Mouse (Mus musculus) forebrain, embryonic 10.5 days (tissue): Measurements from ENCODE around the gene Mast4. TPM values are rescaled to one million over a fixed set of nuclear protein-coding genes. Genes with fewer than 3 reads are reported as not detected.

Experiments
- DNase-seq: peaks from one replicate; pipeline ENCODE4 v3.0.0-alpha.2; 2017; ENCODE audit warnings: low spot score; ENCODE audit errors: extremely low spot score
- H3K27ac ChIP-seq: fragments of 300-500 bp; sonication (generic); 2 replicates; pipeline ENCODE4 v1.5.1; 2016; ENCODE audit warnings: mild to moderate bottlenecking
- H3K27me3 ChIP-seq: fragments of 300-500 bp; sonication (generic); 2 replicates; pipeline ENCODE4 v1.6.1; 2016; ENCODE audit warnings: mild to moderate bottlenecking; ENCODE audit not compliant: poor library complexity, severe bottlenecking
- H3K36me3 ChIP-seq: fragments of 300-500 bp; sonication (generic); replicated peaks from 2 replicates; pipeline ENCODE4 v1.6.1; 2016; ENCODE audit warnings: mild to moderate bottlenecking, moderate library complexity
- H3K4me1 ChIP-seq: fragments of 300-500 bp; sonication (generic); 2 replicates; pipeline ENCODE4 v1.6.1; 2016
- H3K4me3 ChIP-seq: fragments of 300-500 bp; sonication (generic); 2 replicates; pipeline ENCODE4 v1.5.1; 2016; ENCODE audit warnings: mild to moderate bottlenecking, moderate library complexity
- H3K9me3 ChIP-seq: fragments of 300-500 bp; sonication (generic); 2 replicates; pipeline ENCODE4 v1.6.1; 2016; ENCODE audit warnings: mild to moderate bottlenecking, moderate library complexity
- WGBS: fragments of 180-500 bp; shearing (Covaris S2); methylation state at CpG from one replicate; pipeline ENCODE4 v1.1.7; 2016; 5-methylcytosine and 5-hydroxymethylcytosine counted together
- polyA plus RNA-seq: library from polyadenylated mRNA; unstranded; fragments of >200 nt; fragmentation: Nextera tagmentation; extraction: Ambion mirVana; gene quantifications from 2 replicates; pipeline ENCODE4 v1.2.1, GENCODE M21; 2016

Mast4 gene
- polyA plus RNA-seq, 1 experiment from 2014 or later = 18.3 TPM

DNA sequence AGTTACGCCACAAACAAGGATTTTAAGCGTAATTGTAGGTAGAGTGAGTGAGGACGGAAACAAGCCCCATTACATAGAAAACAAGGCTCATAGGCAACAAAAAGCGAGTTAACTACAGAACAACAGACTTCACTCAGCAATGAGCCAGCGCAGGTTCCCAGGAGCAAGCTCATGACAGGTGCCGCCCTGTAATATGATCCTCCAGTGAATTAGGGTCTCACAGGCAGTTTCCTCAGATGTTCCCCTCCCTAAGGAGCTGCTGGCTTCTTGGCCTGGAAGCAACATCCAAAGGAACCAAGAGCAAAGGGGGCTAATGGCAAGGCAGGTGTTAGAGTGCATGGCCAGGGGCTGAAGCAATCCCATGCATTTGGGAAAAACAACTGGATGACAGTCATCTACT is 31.8 kb downstream of the Mast4 start:
- H3K4me3 ChIP-seq = no peak overlapping the region
- no peak for DNase-seq
- no peaks in the 10 kb centered on the region for H3K36me3 ChIP-seq
- H3K27ac ChIP-seq = no peak overlapping the region
- H3K4me1 ChIP-seq = peaks cover 14% of the 10 kb centered on the region
- H3K9me3 ChIP-seq = no peaks in the 10 kb centered on the region
- H3K27me3 ChIP-seq = no peaks in the 10 kb centered on the region
- WGBS = 48% methylated on average over 6 of the region's 6 CpGs

DNA sequence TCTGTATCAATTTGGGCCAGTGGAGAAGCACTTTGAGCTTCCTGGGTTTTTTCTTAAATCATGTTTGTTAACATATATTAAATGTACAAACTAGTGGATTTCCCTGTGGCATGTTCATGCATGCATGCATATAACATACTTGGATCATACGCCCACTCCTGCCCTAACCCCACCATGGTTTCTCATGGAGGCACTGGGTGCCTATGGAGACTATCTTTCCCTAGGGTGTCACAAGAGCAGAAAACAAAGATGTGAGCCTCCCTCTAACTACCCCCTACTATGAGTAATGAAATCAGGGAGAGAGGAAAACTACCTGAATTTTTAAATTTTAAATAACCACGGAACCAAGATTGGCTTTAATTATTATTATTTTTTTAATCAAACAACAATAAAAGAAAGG is 32.2 kb downstream of the Mast4 start:
- Histone ChIP-seq H3K36me3 (no peaks in the 10 kb centered on the region), H3K4me3 (no peak overlapping the region), H3K27me3 (no peaks in the 10 kb centered on the region), H3K4me1 (peaks cover 14% of the 10 kb centered on the region), H3K27ac (no peak overlapping the region), H3K9me3 (no peaks in the 10 kb centered on the region)
- WGBS = 87% methylated on average over 2 of the region's 2 CpGs
- DNase-seq = no peak

DNA sequence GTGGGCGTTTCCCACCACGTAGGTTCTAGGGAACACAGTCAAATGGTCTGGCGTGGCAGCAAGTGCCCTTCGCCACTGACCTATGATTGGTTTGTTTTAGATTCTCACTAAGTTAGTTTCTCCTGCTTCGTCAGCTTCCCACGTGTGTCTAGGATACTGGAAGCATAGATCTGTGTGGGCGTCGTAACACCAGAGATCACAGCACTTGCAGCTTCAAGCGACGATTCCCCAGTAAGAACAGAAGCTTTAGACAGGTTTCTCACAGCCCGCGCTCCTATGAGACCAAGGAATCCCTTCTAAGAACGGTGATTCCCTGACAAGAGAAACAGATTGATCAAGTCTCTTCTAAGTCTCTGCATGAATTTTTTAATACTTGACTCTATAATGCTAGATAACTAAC is 39.9 kb downstream of the Mast4 start:
- 94% methylated on average over 13 of the region's 13 CpGs for WGBS
- H3K27ac ChIP-seq = no peak overlapping the region

DNA sequence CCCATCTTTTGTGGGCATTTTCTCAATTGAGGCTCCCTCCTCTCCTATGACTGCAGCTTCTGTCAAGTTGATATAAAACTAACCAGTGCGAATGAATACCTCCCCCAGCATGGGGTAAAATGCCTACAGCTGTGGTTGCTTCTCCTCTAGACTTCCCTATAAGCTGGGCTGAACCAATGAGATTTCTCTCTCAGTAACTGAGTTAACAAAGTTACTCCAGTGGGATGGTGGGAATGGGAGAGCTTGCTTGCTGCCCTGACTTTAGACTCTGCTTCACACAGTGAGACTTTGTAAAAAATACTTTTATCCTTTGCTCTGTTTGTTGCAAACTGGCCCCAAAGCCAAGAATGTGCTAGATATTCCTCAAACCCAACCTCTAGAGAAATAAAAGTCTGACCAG is 41.2 kb downstream of the Mast4 start:
- Histone ChIP-seq H3K4me3 (no peak overlapping the region), H3K27me3 (no peaks in the 10 kb centered on the region), H3K4me1 (no peaks in the 10 kb centered on the region), H3K36me3 (no peaks in the 10 kb centered on the region), H3K27ac (no peak overlapping the region), H3K9me3 (no peaks in the 10 kb centered on the region)
- no peak for DNase-seq
- WGBS = 57% methylated on average over 1 of the region's 1 CpGs

More for the DNA sequence above, 39.9 kb downstream of the Mast4 start:
- H3K4me1 ChIP-seq = no peaks in the 10 kb centered on the region
- no peak overlapping the region for H3K4me3 ChIP-seq
- no peaks in the 10 kb centered on the region for H3K27me3 ChIP-seq
- no peak for DNase-seq
- H3K9me3 ChIP-seq = no peaks in the 10 kb centered on the region
- H3K36me3 ChIP-seq = no peaks in the 10 kb centered on the region

DNA sequence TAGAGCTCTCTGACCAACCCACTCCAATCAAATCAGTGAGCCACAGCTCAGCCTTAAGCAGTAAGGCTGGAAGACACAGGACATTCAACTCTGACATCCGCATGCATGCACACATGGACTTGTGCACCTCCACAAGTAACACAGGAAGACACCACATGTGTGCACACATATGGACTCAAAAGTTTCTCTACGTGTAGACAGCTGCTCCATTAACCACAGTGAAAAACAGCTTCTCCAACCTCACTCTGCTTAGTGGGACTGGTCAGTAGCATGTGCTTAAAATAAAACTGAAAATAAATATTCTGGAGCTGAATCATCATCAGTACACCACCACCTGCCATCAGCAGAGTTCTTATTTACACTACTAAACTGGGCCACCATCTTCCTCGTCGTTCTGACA is 43.2 kb downstream of the Mast4 start:
- 91% methylated on average over 4 of the region's 4 CpGs for WGBS
- H3K9me3 ChIP-seq = no peaks in the 10 kb centered on the region

DNA sequence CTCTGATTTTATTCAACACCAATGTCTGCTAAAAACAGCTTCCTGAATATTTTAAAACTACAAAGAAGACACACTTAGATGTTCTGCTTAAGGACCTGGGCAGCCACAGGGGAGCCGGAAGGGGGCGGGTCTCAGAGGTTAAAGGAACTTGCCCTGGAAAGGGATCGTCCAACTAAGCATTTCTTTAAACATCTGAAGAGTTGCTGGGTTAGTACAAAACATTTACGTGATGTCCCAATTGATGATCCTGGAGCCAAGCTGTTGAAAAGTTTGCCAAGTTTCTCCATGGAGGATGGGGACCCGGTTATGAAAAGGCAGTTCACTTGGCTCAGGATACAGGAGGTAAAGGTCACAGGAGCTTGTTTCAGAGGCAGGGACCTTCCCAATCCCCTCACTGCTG is 48.5 kb downstream of the Mast4 start:
- no peak overlapping the region for H3K27ac ChIP-seq

More for the DNA sequence above, 43.2 kb downstream of the Mast4 start:
- DNase-seq = no peak
- Histone ChIP-seq H3K4me1 (no peaks in the 10 kb centered on the region), H3K27ac (no peak overlapping the region), H3K36me3 (no peaks in the 10 kb centered on the region), H3K4me3 (no peak overlapping the region), H3K27me3 (no peaks in the 10 kb centered on the region)

DNA sequence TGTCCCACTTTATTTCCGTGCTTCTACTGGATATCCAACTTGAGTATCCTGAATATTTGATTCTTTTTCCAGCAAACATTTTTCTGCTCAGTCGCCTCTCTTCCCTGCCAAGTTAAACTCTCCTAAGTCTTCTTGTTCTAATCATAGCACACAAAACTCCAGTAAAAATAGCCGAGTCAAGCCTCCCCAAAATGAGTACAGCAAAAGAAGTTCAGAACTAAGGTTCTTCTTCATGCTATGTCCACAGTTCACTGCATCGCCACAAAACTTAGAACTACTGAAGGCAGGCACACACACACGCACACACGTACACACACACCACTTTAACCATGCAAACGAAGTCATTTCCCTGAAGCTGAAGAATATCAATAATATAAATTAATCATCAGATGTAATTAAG is 49.3 kb downstream of the Mast4 start:
- no peak for DNase-seq
- WGBS = 94% methylated on average over 7 of the region's 7 CpGs
- Histone ChIP-seq H3K27me3 (no peaks in the 10 kb centered on the region), H3K4me1 (no peaks in the 10 kb centered on the region), H3K4me3 (no peak overlapping the region), H3K9me3 (no peaks in the 10 kb centered on the region), H3K36me3 (no peaks in the 10 kb centered on the region), H3K27ac (no peak overlapping the region)

More for the DNA sequence above, 48.5 kb downstream of the Mast4 start:
- no peak for DNase-seq
- Histone ChIP-seq H3K27me3 (no peaks in the 10 kb centered on the region), H3K9me3 (no peaks in the 10 kb centered on the region), H3K36me3 (no peaks in the 10 kb centered on the region), H3K4me3 (no peak overlapping the region), H3K4me1 (no peaks in the 10 kb centered on the region)
- WGBS = 79% methylated on average over 5 of the region's 5 CpGs

DNA sequence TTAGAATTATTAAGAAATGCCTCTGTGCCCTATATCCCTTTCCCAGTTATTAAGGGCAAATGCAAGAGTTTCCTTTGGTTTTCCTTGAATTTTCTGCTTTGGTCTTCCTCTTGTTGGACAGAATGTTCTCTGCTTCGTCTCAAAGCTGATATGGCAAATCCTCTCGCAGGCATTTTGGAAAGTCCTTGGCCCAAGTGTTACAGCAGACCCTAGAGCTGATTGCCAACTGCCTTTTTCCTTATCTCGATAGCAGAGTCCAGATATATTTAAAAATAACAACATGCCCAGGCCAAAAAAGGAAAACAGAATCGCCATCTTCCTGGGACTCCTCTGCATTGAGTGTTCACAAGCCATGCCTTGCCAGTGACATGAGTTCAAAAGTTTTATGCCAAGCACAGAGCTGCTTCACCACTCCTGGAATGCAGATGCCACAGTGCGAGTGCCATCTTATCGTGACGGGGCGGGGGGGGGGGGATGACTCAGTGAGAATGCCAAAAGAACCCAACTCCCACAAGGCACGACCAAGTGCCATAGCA is 63.4 kb downstream of the Mast4 start:
- Histone ChIP-seq H3K4me1 (0 out of 2 replicates have a peak, but pooled peaks cover 4% of the 10 kb centered on the region), H3K27ac (no peak overlapping the region), H3K4me3 (no peak overlapping the region), H3K27me3 (no peaks in the 10 kb centered on the region), H3K36me3 (no peaks in the 10 kb centered on the region), H3K9me3 (no peaks in the 10 kb centered on the region)
- WGBS = 91% methylated on average over 9 of the region's 9 CpGs
- DNase-seq = no peak

DNA sequence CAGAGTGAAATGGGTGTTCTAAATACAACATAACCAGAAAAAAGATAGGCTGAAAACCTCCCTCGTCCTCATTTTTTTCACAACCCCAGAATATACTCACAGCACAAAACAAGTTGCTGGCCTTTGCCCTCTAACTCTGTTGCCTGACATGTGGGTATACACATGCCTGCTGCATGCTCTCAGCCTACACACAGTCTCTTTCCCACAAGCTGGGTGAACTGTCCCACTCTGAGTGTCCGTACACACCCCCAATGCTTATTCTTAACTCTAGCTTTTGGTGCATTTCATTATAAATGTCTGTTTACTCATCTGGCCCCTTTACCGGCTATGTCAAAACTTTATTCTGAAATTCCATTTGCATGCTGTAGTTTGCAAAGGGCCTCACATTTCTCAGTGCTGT is 71.6 kb downstream of the Mast4 start:
- Histone ChIP-seq H3K36me3 (no peaks in the 10 kb centered on the region), H3K4me1 (no peaks in the 10 kb centered on the region), H3K4me3 (no peak overlapping the region), H3K9me3 (no peaks in the 10 kb centered on the region), H3K27me3 (no peaks in the 10 kb centered on the region), H3K27ac (no peak overlapping the region)
- WGBS = 89% methylated on average over 3 of the region's 3 CpGs
- DNase-seq = no peak

DNA sequence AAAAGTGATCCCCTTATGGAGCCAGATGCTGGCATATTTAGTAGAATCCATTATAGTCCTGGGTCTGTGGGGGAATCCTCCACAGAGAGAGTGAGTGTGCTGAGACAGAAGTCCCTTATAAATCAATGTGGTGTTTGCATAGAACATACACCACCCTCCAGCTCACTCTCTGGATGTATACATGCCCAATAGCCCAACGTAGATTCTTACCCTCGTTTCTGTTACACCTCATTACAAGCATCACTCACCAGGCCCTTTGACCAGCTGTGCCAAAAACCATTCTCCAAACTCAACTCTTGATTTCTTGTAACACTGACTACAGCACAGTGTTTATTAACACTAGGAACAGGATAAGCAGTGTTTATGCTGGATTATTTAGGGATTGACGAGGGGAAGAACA is 72.2 kb downstream of the Mast4 start:
- H3K4me3 ChIP-seq = no peak overlapping the region
- no peak overlapping the region for H3K27ac ChIP-seq
- no peaks in the 10 kb centered on the region for H3K4me1 ChIP-seq
- H3K27me3 ChIP-seq = no peaks in the 10 kb centered on the region
- DNase-seq = no peak
- 86% methylated on average over 3 of the region's 3 CpGs for WGBS
- no peaks in the 10 kb centered on the region for H3K36me3 ChIP-seq
- H3K9me3 ChIP-seq = no peaks in the 10 kb centered on the region

DNA sequence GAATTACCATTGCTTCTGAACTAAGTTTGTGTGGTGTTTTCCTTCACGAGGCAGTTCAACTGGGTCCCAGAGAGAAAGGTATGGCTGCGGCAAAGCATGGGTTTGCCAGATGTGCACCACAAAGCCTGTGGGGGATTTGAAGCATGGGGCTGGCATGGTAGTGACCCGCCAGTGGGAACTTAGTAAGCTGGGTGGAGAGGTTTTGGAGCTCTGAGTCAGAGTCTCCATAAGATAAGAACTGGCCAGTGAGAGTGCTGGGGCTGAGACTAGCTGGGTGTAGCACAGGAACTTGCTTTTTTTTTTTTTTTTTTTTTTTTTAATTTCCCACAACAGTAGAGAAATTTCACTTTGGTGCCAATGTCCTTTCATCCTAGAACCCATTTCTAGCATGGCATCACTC is 73.9 kb downstream of the Mast4 start:
- Histone ChIP-seq H3K4me3 (no peak overlapping the region), H3K4me1 (no peaks in the 10 kb centered on the region), H3K27me3 (no peaks in the 10 kb centered on the region), H3K36me3 (no peaks in the 10 kb centered on the region), H3K27ac (no peak overlapping the region), H3K9me3 (no peaks in the 10 kb centered on the region)
- no peak for DNase-seq
- WGBS = 83% methylated on average over 3 of the region's 3 CpGs

DNA sequence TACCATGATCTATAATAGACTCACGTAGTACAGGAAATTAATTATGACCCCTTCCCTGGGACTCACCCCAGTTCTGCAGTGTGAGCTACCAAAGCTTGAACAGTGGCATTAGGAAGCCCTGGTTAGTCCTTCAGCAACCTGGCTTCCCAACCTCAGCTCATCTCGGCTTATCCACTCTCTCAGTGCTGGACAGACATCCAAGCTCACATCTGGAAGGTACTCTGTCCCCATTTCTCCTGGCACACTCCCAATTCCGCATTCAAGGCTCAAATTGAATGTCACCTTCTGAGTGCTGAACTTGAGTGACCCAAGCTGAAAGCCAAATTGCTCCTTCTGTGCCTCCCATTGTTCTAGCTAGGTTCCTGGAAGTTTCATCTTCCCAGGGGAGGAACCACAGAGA is 76.2 kb downstream of the Mast4 start:
- Histone ChIP-seq H3K4me1 (no peaks in the 10 kb centered on the region), H3K36me3 (no peaks in the 10 kb centered on the region), H3K9me3 (no peaks in the 10 kb centered on the region), H3K27ac (no peak overlapping the region), H3K27me3 (no peaks in the 10 kb centered on the region), H3K4me3 (no peak overlapping the region)
- DNase-seq = no peak
- 85% methylated on average over 3 of the region's 3 CpGs for WGBS

DNA sequence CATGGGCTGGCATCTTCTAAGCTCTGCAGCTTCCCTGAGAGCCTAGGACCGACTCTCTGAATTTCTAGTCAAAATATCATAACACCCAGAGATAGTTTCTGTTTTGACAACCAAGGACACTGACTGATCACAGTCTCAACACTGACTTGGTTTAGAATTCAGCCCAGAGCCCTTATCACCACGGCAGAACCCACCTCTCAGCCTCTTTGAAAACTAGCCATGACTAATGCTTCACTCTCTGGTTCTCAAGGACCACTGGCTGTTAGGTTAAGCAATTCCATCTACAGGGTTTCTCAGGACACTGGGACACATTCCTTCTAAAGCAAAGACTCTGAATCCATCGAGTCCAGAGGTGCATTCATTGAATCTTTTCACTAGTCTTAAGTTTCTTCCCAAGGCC is 79.4 kb downstream of the Mast4 start:
- H3K9me3 ChIP-seq = no peaks in the 10 kb centered on the region
- H3K4me1 ChIP-seq = no peaks in the 10 kb centered on the region
- no peak overlapping the region for H3K4me3 ChIP-seq
- no peak for DNase-seq
- no peaks in the 10 kb centered on the region for H3K27me3 ChIP-seq
- no peak overlapping the region for H3K27ac ChIP-seq
- no peaks in the 10 kb centered on the region for H3K36me3 ChIP-seq
- 84% methylated on average over 3 of the region's 3 CpGs for WGBS

DNA sequence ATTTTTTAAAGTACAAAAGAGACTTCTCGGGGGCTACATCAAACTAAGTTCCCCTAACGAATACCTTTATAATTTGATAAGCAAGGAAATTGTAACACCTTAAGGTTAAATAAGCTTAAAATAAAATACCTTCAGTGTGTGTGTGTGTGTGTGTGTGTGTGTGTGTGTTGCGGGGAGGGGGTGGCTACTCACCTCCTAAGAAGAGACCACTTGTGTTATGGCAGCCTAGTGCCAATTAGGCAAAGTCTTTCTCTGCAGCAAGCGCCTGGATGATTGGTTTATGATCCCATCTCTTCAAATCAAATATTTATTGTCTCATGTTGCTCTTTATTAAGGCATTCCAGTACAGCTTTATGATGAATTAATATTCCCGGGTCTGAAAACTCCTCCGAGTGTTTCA is 81.2 kb downstream of the Mast4 start:
- WGBS = 91% methylated on average over 6 of the region's 6 CpGs
- H3K27me3 ChIP-seq = peaks cover 7% of the 10 kb centered on the region; the same call in 1 of the 2 replicates
- no peak overlapping the region for H3K27ac ChIP-seq
- peaks cover 14% of the 10 kb centered on the region for H3K4me1 ChIP-seq
- no peaks in the 10 kb centered on the region for H3K9me3 ChIP-seq
- H3K4me3 ChIP-seq = no peak overlapping the region
- no peaks in the 10 kb centered on the region for H3K36me3 ChIP-seq
- DNase-seq = no peak
